Mouse (Mus musculus): Measurements from ENCODE around the gene Cers3.

GRCm38 (mm10) chr7:66796909-66797308 is 53.6 kb downstream of the Cers3 start:
- TF ChIP-seq CTCF (conservative IDR thresholded peaks at IDR 0.05; ENCODE audit: low read length) (no peak), POU5F1 (IDR thresholded peaks at IDR 0.05; ENCODE audit: borderline replicate concordance, low read length) (no peak)
